Mouse (Mus musculus) brown adipose tissue, adult 24 weeks (tissue): Measurements from ENCODE around the gene Gm10647. TPM values are rescaled to one million over a fixed set of nuclear protein-coding genes. Genes with fewer than 3 reads are reported as not detected.
"Not testable (repeated sequence)": the region's sequence is repeated elsewhere in the genome, so short reads cannot be mapped to it uniquely, and the experiment has no call there.

Experiments used
- H3K27ac ChIP-seq: fragments of 200-500 bp; replicated peaks from 2 replicates; pipeline ENCODE4 v1.5.1; 2012; ENCODE audit warnings: low read depth, mild to moderate bottlenecking, low read length
- H3K4me1 ChIP-seq: fragments of 200-500 bp; 2 replicates; pipeline ENCODE4 v1.6.1; 2012; ENCODE audit warnings: low read length, mixed read lengths; ENCODE audit not compliant: control insufficient read depth, insufficient read depth, insufficient read length
- H3K4me3 ChIP-seq: fragments of 200-500 bp; 2 replicates; pipeline ENCODE4 v1.5.1; 2012; ENCODE audit warnings: low read depth, mild to moderate bottlenecking, low read length, moderate library complexity; ENCODE audit not compliant: insufficient read depth
- polyA plus RNA-seq: library from polyadenylated mRNA; stranded (reverse); fragments of >200 nt; gene quantifications from 2 replicates; pipeline ENCODE4 v1.2.4, GENCODE M21; 2012; ENCODE audit not compliant: missing spikeins, insufficient read depth, insufficient read length

The Gm10647 gene
- polyA plus RNA-seq, 1 experiment, result not detected

DNA sequence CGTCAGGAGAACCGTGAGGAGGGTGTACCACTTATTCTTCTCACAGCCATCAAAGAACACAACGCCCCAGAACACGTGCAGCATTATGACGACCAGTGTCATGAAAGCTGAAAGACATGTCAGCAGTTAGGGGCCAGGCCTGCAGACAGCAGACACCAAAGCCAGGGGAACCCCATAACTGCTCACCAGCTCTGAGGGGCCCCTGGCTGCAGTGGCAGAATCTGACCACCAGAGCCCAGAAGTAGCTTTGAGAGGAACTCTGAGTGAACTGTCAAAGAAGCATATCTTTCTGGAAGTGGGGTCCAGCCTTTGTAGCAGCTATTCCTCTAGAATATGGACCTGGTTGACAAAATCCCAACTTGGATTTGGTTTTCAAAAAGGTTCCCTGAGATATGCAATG lies 25.4 kb downstream of the Gm10647 start:
- H3K4me1 ChIP-seq, H3K27ac ChIP-seq: not testable (repeated sequence)

DNA sequence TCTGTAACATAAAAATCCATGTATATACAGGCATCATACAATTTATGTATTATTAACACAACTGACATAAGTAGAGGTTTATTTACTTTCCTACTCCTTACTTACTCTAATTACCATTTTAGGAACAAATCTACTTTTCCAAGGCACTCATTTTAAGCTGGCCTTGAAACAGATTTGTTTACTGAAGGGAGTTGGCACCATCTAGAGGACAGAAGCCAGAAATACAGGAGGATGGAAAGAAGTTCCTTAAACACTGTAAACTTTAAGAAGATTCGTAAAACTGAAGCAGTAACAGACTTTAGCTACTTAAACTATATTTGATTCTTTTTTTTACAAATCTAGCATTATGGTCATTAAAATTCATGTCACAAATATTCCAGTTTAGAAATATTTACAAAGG lies 29.2 kb downstream of the Gm10647 start:
- Histone ChIP-seq H3K27ac (no peak overlapping the region), H3K4me1 (no peaks in the 10 kb centered on the region), H3K4me3 (no peak overlapping the region)

More for the DNA sequence above, 25.4 kb downstream of the Gm10647 start:
- H3K4me3 ChIP-seq, result not testable (repeated sequence)

DNA sequence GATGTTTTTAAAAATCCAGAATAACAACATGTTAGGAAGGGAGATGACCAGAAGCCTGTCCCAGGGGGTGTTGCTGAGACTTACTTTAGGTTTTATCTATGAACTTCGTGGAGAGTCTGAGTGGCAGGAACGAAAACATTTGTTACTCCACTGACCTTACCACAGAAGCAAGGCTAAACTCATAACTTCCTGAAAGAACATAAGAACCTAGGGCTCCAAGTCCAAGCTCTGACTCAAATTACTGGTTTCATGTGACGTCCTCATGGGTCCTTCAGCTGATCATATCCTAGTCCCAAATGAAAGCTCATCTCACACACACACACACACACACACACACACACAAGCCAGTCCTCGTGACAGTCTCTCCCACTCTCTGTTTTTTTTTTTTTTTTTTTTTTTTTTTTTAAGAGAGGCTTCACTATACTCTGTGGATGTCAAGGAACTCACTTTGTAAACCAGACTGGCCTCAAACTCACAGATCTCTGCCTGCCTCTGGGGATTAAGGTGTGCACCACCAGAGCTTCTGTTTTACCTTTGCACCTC lies 35.6 kb downstream of the Gm10647 start:
- Histone ChIP-seq H3K27ac (peak overlapping the region; percentile 54; the same call in 1 of the 2 replicates), H3K4me3 (no peak overlapping the region), H3K4me1 (peaks cover 2% of the 10 kb centered on the region; the same call in 1 of the 2 replicates)

DNA sequence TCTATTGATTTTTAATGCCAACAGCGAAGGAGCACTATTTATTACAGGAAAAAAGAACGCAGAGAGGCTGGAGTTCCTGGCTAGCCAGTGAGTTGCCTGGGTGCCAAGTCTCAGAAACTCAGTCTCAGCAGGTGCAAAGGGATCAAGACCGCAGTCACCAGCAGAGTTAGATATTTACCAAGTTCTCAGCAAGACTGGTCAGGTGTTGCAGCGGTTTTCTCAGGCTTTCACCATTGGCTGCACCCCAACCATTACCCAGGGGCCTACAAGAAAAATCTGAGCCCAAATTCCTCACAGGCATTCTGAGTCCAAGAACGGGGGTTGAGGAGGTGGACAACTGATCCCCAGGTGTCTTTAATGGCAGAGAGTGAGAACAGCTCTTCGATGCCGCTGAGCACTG lies 37.0 kb downstream of the Gm10647 start:
- H3K4me1 ChIP-seq, result peaks cover 2% of the 10 kb centered on the region; the same call in 1 of the 2 replicates
- 0 out of 2 replicates have a peak overlapping the region, but pooled peaks have one; percentile 14 for H3K27ac ChIP-seq
- peak overlapping the region; percentile 76 for H3K4me3 ChIP-seq

DNA sequence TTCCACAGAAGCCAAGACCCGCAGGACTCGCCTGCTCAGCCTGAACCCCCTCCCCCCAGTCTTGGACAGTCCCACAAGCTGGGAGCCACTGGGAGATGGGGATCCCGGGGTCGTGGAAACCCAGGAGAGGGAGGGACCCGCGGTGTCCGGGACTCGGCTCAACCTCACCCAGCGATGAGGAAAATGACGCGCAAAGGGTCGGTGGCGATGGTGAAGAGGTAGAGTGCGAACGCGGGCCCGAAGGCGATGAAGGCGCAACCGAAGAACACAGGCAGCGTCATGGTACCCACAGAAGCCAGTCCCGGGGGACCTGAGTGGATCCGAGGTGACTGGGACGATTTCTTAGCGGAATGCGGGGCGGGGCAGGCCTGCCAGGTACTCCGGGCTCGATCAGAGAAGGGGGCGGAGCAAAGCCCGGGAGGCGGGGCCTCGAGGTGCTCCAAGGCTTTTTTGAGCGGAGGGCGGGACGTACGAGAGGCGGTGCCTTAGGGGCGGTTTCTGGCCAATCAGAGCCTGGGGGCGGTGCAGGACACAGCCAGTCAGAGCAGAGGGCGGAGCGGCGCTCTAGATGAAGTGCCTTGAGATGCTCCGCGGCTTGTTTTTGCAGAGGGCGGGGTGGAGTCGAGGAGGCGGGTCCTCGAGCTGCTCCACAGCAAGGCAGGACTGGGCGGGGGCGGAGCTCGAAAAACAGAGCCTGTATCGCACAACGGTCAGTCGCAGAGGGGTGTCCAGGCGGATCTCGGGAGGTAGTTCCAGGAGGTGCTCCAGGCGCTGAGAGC lies 37.7 kb downstream of the Gm10647 start, which contains the start of gene Aph1c:
TSS of gene Aph1c (minus strand) at position 409 of the 779 bp plus-strand sequence.
- H3K4me3 ChIP-seq, result peak within 1 kb of the TSS; percentile 76
- peaks cover 2% of the 10 kb centered on the region; the same call in 1 of the 2 replicates for H3K4me1 ChIP-seq
- H3K27ac ChIP-seq, result 0 out of 2 replicates have a peak within 1 kb of the TSS, but pooled peaks have one; percentile 14

DNA sequence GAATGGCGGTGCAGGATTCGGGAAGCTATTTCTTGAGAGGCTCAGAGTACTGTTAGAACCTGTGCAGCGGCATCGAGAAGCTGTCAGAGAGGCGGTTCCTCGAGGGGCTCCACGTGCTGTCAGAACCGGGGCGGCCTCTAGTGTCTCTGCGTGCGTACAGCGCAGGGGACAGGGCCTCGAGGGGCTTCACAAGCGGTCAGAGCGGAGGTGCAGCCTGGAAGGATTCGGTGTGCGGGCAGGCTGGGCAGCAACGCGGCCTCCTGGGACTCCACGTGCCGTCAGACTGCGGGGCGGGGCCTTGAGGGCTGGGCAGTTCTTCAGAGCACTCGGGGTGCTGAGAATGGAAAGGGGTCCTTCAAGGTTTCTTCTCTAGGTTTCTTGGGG lies 38.2 kb downstream of the Gm10647 start:
- H3K4me3 ChIP-seq, result peak overlapping the region; percentile 62
- H3K27ac ChIP-seq, result no peak overlapping the region
- peaks cover 2% of the 10 kb centered on the region; the same call in 1 of the 2 replicates for H3K4me1 ChIP-seq

DNA sequence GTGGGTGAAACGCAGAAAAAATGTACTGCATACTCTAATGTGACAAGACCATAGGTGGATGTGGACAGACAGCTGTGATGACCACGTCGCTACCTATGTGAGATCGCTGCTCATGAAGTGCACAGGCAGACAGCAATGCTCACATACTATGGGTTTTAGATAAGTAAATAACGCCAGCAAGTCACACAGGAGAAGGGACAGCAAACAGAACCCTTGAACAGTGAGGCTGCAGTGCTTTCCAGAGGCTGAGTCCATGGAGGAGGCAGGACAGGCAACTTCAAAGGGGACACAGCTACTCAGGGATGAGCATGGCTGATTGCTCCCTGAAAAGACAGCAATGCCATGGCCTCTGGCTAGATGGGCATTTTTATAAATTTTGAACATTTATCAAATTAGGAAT lies 50.0 kb downstream of the Gm10647 start:
- Histone ChIP-seq H3K4me1 (no peaks in the 10 kb centered on the region), H3K4me3 (no peak overlapping the region), H3K27ac (no peak overlapping the region)

Other genes starting within 250 kb of the Gm10647 start
- 16.8 and 17.9 TPM in 2 replicates for gene Usp3, start 203.9 kb upstream of the Gm10647 start, polyA plus RNA-seq
- 0.99 TPM in 1 of 2 replicates, not detected in the other for gene Car12, start 83.4 kb upstream of the Gm10647 start, polyA plus RNA-seq
- 9.2 and 11.9 TPM in 2 replicates for gene Aph1b, start 1.5 kb upstream of the Gm10647 start, polyA plus RNA-seq
- 0.24 and 0.42 TPM in 2 replicates for gene Aph1c, start 37.7 kb downstream of the Gm10647 start, polyA plus RNA-seq
- 8.2 and 8.9 TPM in 2 replicates for gene Rab8b, start 122.6 kb downstream of the Gm10647 start, polyA plus RNA-seq
- 582 and 811 TPM in 2 replicates for gene Rps27l, start 149.0 kb downstream of the Gm10647 start, polyA plus RNA-seq
- 19.0 and 27.1 TPM in 2 replicates for gene Lactb, start 178.4 kb downstream of the Gm10647 start, polyA plus RNA-seq